Mouse (Mus musculus) gastrocnemius, postnatal 14 days (tissue): ENCODE measurements at regions not wholly inside any gene's neighbourhood (a gene's known extent, or its start where the extent isn't known, plus 50 kb on each side); places are given as distances from the start of the nearest gene placed in this dataset.
"Not testable (repeated sequence)": the region's sequence is repeated elsewhere in the genome, so short reads cannot be mapped to it uniquely, and the experiment has no call there.

Source experiments
- DNase-seq: peaks from one replicate; pipeline ENCODE4 v3.0.0; 2021; ENCODE audit warnings: mixed read lengths
- intact Hi-C: fragments of 180-260 bp; cut with DNase I; formaldehyde crosslinking; loops from one replicate; pipeline ENCODE4 v1.15.1; 2025; ENCODE audit warnings: low total_unique reads

DNA sequence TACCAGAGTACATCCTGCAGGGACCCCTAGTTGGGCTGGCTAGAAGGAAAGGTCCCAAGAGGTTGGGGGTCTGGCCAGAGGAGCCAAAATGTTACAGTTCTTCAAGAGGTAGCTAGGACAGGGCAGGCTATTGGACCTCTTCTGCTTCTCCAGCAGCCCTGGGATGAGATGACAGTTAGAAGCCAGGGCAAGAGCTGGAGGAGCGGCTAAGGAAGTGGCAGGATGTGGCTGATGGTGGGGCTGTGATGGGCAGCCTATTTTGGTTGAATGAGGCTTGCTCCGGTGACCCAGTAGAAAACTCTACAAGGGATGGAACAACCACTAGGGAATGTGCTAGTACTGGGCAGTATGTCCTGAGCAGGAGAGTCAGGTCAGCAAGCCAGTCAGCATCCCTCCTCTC lies 82.8 kb downstream of the Ddx11 start:
- intact Hi-C loops = no loop called here
- no peak for DNase-seq

DNA sequence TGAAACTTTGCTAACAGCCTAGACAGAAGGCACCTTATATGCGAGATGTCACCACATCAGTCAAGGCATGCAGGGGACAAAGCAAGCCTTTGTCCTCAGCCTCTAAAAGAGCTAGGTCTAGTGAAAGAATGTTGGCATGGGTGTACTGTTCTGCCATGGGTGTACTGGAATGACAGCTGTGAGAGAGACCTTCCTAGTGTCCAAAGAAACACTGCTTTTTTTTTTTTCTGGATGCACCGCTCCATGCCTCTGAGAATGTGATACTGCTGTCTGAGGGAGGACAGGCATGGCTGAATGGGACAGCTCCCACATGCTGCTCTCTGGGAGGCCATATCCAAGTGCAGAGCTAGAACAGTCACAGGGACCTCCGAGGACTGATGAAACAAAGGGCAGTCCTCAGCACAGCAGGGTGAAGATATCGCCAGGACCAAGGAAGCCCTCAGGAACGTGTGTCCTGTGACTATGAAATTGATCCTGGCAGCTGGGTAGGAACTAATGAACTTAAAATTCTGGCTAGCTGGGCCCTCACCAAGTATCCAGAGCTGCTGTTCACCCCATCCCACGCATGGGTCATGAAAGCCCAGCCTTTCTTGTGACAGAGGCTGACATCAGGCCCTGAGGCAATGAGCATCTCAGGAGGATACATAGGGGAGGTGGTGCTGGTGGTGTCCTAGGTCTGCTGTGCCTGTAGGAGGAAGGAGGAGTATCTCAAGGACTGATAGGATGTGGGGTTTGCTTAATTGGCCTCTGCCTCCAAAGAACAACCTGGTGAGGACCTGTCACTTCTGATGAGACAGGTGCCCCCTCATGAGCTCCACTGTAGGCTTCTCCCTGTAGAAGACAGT lies 84.6 kb downstream of the Ddx11 start:
- intact Hi-C loops, DNase-seq: not testable (repeated sequence)

DNA sequence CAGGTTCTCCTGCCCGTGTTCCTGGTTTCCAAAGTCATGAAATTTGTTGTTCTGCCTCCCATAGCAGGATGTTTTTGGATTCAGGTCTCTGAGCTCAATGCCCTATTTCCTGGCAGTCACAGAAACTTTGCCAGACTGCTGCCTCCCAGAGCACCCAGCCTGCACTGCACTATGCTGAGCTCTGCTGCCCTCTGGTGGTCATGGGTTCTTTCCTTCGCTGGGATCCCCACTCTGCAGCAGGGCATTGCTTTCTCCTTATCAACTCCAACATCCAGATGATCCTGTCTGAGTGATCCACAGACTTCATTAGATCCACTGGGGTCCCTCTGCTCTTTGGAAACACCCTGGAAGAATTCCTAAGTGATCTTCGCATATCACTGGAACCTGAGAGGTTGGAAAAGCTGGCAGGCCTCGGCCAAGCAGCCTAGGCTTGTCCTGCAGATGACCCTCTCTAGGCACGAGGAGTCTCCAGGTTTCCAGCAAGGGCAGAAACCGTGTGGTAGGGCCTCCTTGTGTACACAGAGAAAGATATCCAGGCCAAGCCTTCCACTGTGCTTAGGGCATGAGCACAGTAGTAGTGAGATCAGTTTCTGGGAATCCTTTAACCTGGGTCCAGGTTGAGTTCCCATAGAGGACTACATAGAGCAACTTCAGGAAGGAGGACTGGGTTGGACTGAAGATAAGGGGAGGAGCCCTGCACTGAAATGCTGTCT lies 85.6 kb downstream of the Ddx11 start:
- intact Hi-C loops = not testable (repeated sequence)

DNA sequence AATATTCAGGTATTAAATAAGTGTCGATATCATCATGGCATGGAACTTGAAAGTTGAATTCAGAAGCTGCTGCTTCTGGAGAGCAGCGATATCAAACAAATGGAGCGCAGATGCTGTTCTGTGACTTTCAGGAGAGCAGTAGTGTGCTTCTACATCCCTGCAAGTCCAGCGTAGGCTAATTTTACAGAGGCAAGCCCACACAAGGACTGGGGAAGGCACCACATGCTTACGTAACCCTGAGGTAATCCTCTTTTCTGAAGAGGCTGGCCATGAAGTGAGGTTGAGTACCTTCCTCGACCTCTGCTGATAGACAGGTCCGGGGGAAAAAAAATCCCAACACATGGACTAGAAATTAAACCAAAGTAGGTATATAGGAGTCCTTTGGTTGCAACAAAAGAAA lies 88.2 kb downstream of the Ddx11 start:
- intact Hi-C loops = loop anchor here (2.0 kb wide), 1 partner anchor 61 kb away; no protein-coding TSS in a partner anchor
- DNase-seq = no peak

More for the DNA sequence above, 85.6 kb downstream of the Ddx11 start:
- DNase-seq = not testable (repeated sequence)

DNA sequence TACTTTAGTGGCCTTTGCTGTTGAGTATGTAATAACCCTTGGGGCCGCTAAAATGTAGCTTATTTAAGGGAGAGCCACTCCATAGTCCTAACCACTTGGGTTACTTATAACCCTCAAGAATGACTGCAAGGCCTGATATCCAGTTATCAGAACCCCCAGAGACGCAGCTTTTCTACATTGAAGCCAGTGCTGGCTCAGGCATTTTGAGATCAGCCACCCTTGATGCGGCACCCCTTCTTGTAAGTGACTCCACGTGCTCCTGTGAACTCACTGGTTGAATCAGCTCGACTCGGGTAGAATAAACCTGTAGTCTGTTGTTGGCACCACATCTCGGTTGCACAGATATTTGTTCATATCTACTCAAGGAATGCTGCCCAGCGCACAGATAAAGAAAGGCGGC lies 89.3 kb downstream of the Ddx11 start:
- no peak for DNase-seq
- intact Hi-C loops = no loop called here

DNA sequence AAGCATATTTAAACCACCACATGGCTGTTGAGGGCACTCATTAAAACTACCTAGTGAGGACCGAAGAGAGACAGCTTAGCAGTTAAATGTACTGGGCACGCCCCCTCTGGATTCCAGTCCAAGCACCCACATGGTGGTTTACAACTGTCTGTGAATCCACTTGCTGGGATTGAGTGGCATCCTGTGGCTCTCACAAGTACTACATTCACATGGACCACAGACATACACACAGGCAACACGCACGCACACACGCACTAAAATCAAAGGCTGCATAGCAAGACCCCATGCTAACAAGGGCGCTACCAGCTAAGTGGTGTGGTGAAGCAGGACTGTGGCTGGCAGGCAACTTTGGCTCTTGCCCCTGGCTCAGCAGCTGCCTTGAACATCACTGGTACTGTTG lies 95.0 kb downstream of the Ddx11 start:
- intact Hi-C loops = no loop called here
- DNase-seq = no peak

DNA sequence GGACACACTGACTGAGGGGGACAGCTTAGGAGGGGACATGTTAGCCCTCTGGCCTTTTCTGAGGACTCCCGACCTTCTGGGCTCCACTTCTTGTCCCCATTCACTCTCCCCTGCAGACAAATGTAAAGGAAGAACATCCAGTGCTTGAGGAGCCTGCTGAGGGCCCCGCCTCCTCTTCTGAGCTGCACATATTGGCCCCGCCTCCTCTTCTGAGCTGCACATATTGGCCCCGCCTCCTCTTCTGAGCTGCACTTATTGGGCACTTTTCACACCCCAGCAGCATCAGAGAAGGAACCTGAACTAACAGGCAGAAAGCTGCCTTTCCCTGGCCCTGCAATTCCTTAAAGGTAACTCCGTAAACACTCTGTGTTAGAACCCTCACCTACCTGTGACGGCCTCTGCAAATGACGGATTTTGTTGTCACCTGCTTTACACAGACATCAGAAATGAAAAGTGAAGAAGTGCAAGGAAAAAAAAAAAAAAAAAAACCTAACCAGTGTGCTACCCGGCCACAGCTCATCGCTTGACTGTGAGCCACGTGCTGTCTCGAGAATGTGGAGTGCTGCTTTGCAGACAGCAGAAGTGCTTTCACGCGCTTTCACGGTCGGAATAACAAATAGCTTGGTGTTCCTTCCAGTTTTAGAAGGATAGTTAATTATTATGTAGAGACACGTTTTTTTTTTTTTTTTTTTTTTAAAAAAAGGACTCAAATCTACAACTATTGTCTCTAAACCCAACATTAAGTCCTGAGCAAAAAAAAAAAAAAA lies 96.5 kb downstream of the Ddx11 start:
- intact Hi-C loops = no loop called here

DNA sequence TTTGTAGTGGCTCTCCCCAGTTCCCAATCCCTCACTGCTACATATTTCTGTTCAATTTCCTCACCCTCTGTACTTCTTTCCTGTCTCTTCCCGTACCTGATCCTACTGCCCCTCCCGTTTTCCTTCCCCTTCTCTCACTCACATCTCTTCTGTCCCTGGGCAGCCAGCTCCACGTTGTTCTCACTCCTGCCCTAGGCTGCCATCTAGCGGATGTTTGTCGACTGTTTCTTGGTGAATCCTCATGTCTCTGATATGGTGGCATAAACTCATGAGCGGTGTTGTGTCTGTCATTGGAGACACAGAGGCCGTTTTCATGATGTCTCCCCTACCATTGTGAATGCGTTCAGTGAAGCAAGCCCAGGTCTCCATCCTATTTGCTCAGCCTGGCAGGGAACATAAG lies 97.9 kb downstream of the Ddx11 start:
- peak; percentile 59 for DNase-seq
- intact Hi-C loops = no loop called here

More for the DNA sequence above, 96.5 kb downstream of the Ddx11 start:
- DNase-seq = no peak

DNA sequence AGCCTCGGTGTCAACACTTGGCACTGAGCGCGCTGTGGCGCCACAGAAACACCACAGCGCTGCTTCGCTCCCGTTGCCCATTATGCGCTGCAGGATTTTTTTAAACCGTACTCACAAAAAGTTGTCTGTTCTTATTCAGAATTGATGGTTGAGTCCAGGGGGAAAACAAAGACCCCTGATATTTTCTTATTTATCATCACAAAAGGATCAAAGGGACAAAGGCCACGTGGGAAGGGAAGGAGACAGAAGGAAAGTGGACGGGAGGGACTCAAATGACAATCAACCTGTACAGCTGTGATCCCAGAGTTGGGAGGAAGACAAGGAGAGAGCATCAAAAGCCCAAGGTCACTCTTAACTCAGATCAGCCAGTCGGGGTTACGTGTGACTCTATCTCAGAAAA lies 100.4 kb downstream of the Ddx11 start:
- no peak for DNase-seq

DNA sequence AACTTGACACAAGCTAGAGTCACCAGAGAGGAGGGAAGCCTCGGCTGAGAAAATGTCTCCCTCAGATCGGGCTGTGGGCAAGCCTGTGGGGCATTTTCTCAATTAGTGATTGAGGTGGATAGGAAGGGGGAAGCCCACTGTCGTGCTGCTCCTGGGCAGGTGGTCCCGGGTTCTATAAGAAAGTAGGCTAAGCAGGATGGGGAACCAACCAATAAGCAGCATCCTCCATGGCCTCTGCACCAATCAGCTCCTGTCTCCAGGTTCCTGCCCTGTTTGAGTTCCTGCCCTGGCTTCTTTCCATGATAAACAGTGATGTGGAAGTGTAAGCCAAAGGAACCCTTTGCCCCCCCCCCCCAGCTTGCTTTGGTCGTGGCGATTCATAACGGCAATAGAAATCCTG lies 100.9 kb downstream of the Ddx11 start:
- intact Hi-C loops = no loop called here
- no peak for DNase-seq

More for the DNA sequence above, 100.4 kb downstream of the Ddx11 start:
- intact Hi-C loops = no loop called here

DNA sequence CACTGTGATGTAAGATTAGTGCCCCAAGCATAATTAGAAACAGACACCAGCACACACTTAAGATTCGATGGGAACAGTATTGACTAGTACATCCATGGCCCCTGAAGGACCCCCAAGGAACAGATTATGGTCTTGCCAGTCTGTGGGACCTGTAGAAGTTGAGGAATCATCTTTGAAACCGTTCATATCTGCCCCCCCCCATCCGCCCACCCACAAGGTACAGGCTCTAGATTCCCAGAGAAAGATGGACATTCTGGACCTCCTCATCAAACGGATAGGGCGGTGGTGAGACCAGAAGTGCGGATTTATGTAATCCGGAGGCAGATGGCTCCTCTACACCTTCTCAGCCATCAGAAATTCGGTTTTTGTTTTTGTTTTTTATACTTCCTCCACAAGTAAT lies 109.1 kb downstream of the Ddx11 start:
- no peak for DNase-seq
- intact Hi-C loops = no loop called here

DNA sequence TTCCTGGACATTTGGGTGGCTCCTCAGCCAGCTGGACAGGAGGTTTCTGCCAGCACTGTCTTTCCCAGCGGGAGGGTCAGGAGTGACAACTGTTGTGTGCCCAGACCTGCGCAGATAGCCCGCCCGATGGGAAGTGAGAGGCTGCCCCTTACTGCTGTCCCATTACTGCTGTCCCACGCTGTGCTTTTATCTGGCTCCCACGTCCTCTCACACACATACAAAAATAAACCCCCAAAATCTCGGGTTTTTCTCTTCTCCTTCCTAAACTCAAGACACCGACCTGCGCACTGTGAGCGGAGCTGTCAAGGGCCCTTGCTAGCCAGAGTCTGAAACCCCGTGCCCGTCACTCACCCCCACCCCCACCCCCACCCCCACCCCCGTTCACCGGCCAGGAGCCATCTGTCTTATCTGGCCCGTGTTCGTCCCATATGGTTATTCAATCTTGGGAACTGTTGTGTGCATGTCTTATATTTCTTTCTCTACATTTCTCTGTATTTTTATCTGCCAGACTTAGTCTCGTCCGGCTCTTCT lies 109.6 kb downstream of the Ddx11 start:
- intact Hi-C loops = no loop called here
- no peak for DNase-seq

DNA sequence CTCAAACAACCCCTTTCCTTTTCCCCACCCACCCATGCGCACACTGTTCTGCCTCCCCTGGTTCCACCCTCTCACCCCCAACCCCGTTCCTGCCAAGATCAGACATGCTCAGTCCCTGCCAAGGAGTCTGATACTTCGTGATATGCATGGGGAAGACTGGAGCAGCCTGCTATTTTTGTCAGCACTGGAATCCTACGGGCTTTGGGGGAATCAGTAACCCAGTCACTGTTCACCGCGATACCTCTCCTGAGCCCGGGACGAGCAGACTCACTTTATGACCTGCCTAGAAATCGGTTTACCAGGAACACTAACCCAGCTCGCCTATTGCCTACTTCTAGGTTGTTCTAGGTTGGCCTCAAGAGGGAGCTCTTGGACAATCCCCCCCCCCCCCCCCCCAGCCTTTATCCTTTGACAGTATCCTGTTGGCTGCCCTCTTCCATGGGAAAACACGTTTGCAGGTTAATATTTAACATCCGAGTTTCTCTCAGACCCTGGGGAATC lies 110.2 kb downstream of the Ddx11 start:
- intact Hi-C loops = no loop called here
- DNase-seq = no peak

DNA sequence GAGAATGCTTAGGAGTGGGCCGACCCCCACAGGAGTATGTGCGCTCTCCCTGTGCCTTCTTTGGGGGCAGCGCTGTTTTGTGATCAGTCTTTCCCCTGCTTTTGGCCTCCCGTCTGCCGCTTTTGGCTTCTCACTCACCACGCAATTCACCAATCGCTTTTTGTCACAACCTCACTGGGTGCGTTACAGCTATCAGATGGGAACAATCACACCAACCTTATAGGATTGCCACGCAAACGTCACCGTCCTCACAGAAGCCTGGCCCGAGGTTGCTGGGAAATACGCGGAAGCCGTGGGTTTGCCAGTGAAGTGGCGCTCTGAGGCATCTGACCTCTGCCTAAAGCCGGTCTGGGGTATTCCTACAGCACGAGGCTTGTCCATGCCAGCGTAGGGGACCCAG lies 111.1 kb downstream of the Ddx11 start:
- no peak for DNase-seq
- intact Hi-C loops = no loop called here

DNA sequence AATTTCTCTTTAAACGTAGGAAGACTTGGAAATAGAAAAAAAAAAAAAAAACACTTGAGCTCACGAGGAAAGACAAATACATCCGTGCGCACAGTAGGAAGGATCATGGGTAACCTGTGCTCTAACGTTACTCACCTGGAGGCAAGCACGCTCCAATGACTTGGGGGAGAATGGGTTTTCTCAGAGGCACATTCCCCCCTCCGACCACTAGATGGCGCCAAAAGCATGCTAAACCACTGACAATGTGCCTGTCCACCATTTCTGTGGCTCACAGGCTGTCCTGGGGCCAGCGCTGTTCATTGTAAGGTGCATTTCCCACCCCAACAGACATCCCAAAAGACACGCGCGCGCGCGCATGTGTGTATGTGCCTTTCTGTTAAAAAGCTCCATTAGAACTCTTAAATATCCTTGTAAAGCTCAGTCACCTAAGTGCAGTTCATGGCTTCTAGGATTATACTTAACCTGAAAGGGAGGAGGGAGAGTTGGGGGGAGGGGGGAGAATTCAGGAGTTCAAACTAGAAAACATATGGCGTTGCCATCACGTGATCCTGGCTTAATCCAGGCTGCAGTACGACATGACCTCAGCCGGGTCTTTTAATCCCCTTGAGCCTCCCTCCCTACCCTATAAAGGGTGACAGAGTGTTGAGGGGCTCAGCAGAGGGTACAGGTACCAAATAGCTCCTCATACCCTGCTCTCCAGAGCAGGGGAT lies 111.9 kb downstream of the Ddx11 start:
- intact Hi-C loops = loop anchor here (5.0 kb wide), 1 partner anchor 252 kb away; no protein-coding TSS in a partner anchor

DNA sequence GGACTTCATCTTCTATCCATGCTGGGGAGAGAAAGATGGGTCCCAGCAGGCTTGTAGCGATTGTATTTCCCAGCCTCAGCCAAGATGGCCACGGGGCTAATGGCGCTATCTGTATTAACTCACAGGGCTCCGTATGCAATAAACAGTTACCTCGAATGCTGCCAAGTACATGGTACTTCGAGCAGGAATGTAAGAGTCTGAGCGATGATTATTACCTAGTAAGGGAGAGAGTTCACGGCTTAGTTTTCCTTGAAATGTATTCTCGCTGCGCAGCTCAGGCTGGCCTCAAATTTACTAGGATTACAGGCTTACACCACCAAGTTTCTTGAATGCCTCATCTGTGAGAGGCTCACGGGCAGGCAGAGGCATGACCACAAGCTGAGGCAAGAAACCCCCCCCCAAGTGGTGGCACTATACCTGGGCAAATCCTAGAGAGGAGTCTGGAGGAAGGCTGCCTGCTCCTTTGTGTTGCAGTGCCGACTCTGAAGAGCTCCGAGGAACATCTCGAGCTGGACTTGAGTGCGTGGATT lies 112.6 kb downstream of the Ddx11 start:
- intact Hi-C loops = loop anchor here (2.0 to 5.0 kb wide), 2 partner anchors 219 to 251 kb away; no protein-coding TSS in a partner anchor
- no peak for DNase-seq

More for the DNA sequence above, 111.9 kb downstream of the Ddx11 start:
- peak; percentile 77 for DNase-seq

DNA sequence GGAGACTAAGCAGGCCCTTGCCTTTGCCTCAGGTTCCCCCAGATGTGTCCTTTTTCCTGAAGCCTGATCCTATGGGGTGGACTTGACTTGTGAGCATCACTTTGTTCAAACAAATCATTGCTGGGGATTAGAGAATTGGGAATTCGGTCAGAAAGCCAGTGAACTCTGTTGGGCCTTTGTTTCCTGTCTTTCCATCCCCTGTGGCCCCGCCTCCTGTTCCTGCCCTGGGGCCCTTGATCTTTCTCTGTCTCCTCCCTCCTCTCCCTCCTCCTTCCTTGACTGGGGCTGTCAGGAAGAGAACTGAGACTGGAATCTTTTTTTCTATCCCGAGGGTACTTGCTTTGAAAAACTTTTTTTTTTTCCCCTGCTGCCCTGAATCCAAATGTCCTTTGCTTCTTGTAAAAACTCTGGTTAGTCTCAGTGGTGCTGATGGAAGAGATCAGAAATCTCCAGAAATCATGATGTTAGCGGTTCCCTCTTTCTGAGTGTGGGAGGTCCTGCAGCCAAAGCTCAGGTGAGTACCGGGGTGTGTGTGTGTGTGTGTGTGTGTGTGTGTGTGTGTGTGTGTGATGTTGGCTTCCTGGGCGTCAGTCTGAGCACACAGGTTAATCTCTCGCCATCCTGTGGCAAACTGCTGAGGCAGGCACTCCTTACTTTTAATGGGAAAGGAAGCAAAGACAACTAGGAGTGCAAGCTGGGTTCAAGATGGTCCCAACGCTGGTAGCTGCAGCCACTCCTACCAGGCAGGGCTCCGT lies 118.7 kb downstream of the Ddx11 start:
- intact Hi-C loops = no loop called here
- no peak for DNase-seq

DNA sequence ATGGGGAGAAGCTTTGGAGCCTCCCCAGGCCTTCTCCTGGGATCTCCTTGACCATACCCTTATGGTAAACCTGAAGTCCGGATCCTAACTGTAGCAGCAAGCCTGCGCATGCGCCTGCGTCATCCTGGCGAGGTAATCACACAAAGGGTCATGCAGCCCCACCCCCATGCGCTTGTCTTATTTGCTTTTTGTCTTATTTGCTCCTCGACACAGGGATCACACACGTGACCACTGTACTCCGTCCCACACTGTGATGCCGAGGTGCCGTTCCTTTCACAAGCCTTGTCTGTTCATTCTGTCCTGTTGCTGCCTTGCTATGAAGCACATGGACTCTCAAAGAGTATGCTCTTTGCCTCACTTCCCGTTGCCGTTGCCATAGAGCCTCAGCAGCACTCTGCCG lies 120.9 kb downstream of the Ddx11 start:
- DNase-seq = no peak
- intact Hi-C loops = no loop called here
